Mouse (Mus musculus) midbrain, embryonic 16.5 days (tissue): ENCODE results near the gene Hbp1. TPM values are rescaled to one million over a fixed set of nuclear protein-coding genes. Genes with fewer than 3 reads are reported as not detected.

Experiments
- ATAC-seq: fragments of 200-750 bp; cut with Nextera tagmentation; 2 replicates; pipeline ENCODE4 v1.8.0; 2017; ENCODE audit warnings: moderate TSS enrichment
- H3K27ac ChIP-seq: fragments of 300-500 bp; sonication (generic); 2 replicates; pipeline ENCODE4 v1.5.1; 2014; ENCODE audit warnings: mild to moderate bottlenecking, low read length, mixed read lengths
- H3K27me3 ChIP-seq: fragments of 300-500 bp; sonication (generic); 2 replicates; pipeline ENCODE4 v1.6.1; 2014; ENCODE audit warnings: low read depth, low read length, mixed read lengths; ENCODE audit not compliant: control insufficient read depth, insufficient read depth
- H3K36me3 ChIP-seq: fragments of 300-500 bp; sonication (generic); 2 replicates; pipeline ENCODE4 v1.6.1; 2014; ENCODE audit warnings: mild to moderate bottlenecking, low read length, moderate library complexity, mixed read lengths; ENCODE audit not compliant: control insufficient read depth, insufficient read depth
- H3K4me1 ChIP-seq: fragments of 300-500 bp; sonication (generic); 2 replicates; pipeline ENCODE4 v1.6.1; 2014; ENCODE audit warnings: mild to moderate bottlenecking, low read length, mixed read lengths; ENCODE audit not compliant: control insufficient read depth, insufficient read depth
- H3K4me2 ChIP-seq: fragments of 300-500 bp; sonication (generic); 2 replicates; pipeline ENCODE4 v1.6.1; 2014; ENCODE audit warnings: mild to moderate bottlenecking, low read length, mixed read lengths
- H3K4me3 ChIP-seq: fragments of 300-500 bp; sonication (generic); 2 replicates; pipeline ENCODE4 v1.5.1; 2014; ENCODE audit warnings: low read depth, mild to moderate bottlenecking, low read length, moderate library complexity, mixed read lengths
- H3K9ac ChIP-seq: fragments of 300-500 bp; sonication (generic); 2 replicates; pipeline ENCODE4 v1.6.1; 2014; ENCODE audit warnings: low read depth, low read length, mixed read lengths
- H3K9me3 ChIP-seq: fragments of 300-500 bp; sonication (generic); replicated peaks from 2 replicates; pipeline ENCODE4 v1.6.1; 2014; ENCODE audit warnings: mild to moderate bottlenecking, low read length, mixed read lengths; ENCODE audit not compliant: control insufficient read depth, poor library complexity, severe bottlenecking
- WGBS: fragments of 180-500 bp; shearing (Covaris S2); extraction: QIAGEN DNeasy Blood & Tissue Kit; methylation state at CpG from one replicate; pipeline ENCODE4 v1.1.7; 2014; 5-methylcytosine and 5-hydroxymethylcytosine counted together
- polyA plus RNA-seq: library from polyadenylated mRNA; unstranded; fragments of >200 nt; fragmentation: Nextera tagmentation; extraction: Ambion mirVana; gene quantifications from 2 replicates; pipeline ENCODE4 v1.2.1, GENCODE M21; 2015

Hbp1 gene
- polyA plus RNA-seq, 1 experiment from 2014 or later = 39.8 TPM

DNA sequence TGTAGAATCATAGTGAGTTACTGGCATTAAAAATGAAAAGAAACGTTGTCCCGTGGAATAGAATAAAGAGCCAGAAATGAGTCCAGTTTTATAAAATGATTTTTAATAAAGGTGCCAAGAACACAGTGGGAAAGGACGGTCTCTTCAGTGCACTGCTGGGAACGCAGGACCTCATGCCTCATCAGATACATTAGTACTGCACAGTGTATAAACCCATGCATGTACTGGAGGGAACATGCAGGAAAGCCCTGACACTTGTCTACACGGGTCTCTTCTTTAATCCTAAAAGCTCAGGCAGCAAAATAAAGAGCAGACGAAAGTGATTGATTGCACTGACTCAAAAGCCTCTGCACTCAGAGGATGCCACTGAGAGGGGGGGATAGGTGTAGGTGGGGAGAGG lies 59.6 kb downstream of the Hbp1 start:
- H3K9ac ChIP-seq = no peak overlapping the region
- H3K27me3 ChIP-seq = no peaks in the 10 kb centered on the region
- no peaks in the 10 kb centered on the region for H3K9me3 ChIP-seq
- H3K36me3 ChIP-seq = 0 out of 2 replicates have a peak, but pooled peaks cover 3% of the 10 kb centered on the region
- H3K4me2 ChIP-seq = no peak overlapping the region
- 0 out of 2 replicates have a peak, but pooled peaks have one; percentile 55 for ATAC-seq
- peaks cover 14% of the 10 kb centered on the region for H3K4me1 ChIP-seq
- no peak overlapping the region for H3K27ac ChIP-seq
- no peak overlapping the region for H3K4me3 ChIP-seq
- 52% methylated on average over 6 of the region's 6 CpGs for WGBS

DNA sequence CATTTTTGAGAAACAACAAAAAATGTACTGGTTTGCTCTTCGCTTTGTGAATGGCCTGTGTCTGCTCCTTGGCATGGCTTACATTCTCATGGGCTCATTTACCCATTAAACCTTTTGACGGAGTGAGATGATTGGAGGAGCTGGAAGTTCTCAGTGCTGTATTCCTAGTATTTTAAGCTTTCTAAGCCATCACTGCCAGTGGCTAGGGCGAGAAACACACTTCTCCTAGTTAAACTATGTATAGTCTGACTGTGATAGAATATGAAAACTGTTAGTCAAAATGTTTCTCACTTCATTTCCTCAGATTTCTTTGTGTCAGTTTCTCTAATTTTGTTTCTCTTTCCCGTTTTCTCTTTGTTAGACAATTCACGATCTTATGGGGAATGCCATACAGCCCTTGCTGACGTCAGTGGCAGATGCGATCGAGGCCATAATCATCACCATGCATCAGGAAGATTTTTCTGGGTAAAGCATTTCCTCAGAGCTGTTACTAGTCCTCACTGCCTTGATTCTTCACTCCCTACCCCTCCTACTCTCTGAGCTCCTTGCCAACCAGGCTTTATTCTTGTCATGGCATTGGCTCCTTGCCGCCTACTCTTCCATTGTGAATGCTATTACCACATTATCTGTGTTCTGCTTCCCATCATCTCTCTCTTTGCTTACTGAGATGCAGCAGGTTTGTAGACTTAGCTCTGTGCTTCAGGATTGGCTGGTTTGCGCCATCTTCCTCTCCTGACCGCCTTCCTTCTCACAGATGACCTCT lies 64.3 kb downstream of the Hbp1 start:
- Histone ChIP-seq H3K36me3 (0 out of 2 replicates have a peak, but pooled peaks cover 3% of the 10 kb centered on the region), H3K4me1 (peaks cover 5% of the 10 kb centered on the region; the same call in 1 of the 2 replicates), H3K9ac (no peak overlapping the region), H3K27me3 (no peaks in the 10 kb centered on the region), H3K4me3 (no peak overlapping the region), H3K4me2 (no peak overlapping the region), H3K9me3 (no peaks in the 10 kb centered on the region), H3K27ac (no peak overlapping the region)
- no peak for ATAC-seq
- 96% methylated on average over 11 of the region's 11 CpGs for WGBS

DNA sequence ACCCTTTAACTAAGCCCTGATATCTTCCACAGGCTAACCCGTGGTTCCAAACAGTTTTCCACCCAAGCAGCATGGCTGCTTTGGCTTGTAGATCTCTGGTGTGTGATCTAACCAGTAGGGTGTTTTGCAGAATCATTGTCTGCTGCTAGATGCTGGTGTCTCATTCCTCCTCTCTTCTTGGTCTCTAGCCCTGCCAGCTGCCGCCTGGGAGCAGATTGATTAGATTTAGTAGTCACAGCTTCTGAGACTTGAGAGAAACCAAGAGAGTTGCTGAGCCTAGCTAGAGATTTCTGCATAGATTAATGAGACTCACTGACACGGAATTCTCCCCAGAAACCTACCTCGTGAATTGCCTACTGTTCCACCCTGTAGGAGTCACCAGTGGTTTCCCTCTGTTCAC lies 65.3 kb downstream of the Hbp1 start:
- Histone ChIP-seq H3K4me2 (no peak overlapping the region), H3K27ac (no peak overlapping the region), H3K4me1 (peaks cover 2% of the 10 kb centered on the region; the same call in 1 of the 2 replicates), H3K36me3 (0 out of 2 replicates have a peak, but pooled peaks cover 3% of the 10 kb centered on the region), H3K9ac (no peak overlapping the region), H3K4me3 (no peak overlapping the region), H3K9me3 (no peaks in the 10 kb centered on the region), H3K27me3 (no peaks in the 10 kb centered on the region)
- WGBS = 83% methylated on average over 4 of the region's 4 CpGs
- no peak for ATAC-seq

DNA sequence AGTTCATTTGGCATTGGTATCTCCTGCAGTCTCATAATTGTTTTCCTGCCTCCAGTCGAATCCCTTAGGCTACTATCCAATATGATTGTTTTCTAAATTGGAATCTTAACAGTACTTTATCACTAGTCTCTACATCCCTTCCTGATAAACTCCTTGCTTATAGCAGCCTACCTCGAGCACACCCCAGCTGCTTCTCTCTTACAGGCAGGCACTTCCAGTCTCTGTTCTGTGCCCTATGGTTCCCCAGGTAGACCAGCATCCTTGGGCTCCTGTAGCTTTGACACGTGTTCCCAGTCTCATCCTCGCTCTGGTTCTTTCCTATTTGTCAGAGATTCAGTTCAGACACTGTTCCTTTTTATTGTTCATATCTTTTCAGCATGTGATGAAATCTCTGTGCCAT lies 66.0 kb downstream of the Hbp1 start:
- no peak overlapping the region for H3K4me3 ChIP-seq
- H3K4me2 ChIP-seq = no peak overlapping the region
- H3K9ac ChIP-seq = no peak overlapping the region
- WGBS = 87% methylated on average over 4 of the region's 4 CpGs
- H3K36me3 ChIP-seq = 0 out of 2 replicates have a peak, but pooled peaks cover 3% of the 10 kb centered on the region
- ATAC-seq = no peak
- no peaks in the 10 kb centered on the region for H3K27me3 ChIP-seq
- no peak overlapping the region for H3K27ac ChIP-seq
- no peaks in the 10 kb centered on the region for H3K4me1 ChIP-seq
- H3K9me3 ChIP-seq = no peaks in the 10 kb centered on the region

DNA sequence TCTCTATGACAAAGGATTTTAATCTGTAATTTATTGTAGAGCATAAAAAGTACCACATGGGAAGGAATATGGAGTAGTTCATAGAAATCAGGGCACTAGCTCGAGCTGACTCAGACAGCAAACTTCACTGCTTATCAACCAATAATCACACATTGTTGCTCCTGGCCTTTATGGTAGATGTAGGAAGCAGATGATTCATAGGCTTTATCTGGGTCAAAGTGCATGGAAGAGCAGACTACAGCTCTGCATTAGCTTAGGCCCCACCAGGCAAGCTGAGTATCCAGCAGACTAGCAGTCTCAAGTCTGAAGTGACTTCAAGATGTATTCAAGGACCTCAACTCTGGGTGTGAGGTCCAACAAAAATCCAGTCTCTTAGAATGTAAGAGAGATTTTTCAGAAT lies 67.6 kb downstream of the Hbp1 start:
- WGBS = 72% methylated on average over 1 of the region's 1 CpGs

DNA sequence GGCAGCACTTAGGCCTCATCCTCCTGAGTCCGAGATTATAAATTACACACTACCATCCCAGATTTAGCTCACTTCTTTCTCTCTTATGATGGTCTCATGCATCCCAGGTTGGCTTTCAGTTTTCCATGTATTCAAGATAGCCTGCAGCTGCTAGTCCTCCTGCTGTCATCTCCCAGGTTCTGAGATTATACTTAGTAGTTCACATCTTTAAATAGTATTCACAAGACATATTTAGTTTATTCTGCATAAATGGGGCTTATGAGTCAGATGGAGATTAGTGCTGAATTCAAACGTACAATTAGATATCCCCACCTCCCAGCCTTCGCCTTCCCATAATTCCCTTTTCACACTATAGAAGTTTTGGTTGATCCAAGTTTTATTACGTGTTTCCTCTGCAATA lies 73.6 kb downstream of the Hbp1 start:
- no peaks in the 10 kb centered on the region for H3K36me3 ChIP-seq
- H3K9ac ChIP-seq = no peak overlapping the region
- no peak overlapping the region for H3K4me2 ChIP-seq
- H3K4me3 ChIP-seq = no peak overlapping the region
- no peaks in the 10 kb centered on the region for H3K27me3 ChIP-seq
- H3K9me3 ChIP-seq = no peaks in the 10 kb centered on the region
- ATAC-seq = no peak
- no peak overlapping the region for H3K27ac ChIP-seq
- H3K4me1 ChIP-seq = no peaks in the 10 kb centered on the region
- 86% methylated on average over 4 of the region's 4 CpGs for WGBS

More for the DNA sequence above, 67.6 kb downstream of the Hbp1 start:
- no peak overlapping the region for H3K4me2 ChIP-seq
- H3K4me3 ChIP-seq = no peak overlapping the region
- H3K27ac ChIP-seq = no peak overlapping the region
- H3K4me1 ChIP-seq = no peaks in the 10 kb centered on the region
- no peaks in the 10 kb centered on the region for H3K9me3 ChIP-seq
- no peak for ATAC-seq
- H3K36me3 ChIP-seq = 0 out of 2 replicates have a peak, but pooled peaks cover 3% of the 10 kb centered on the region
- H3K9ac ChIP-seq = no peak overlapping the region
- H3K27me3 ChIP-seq = no peaks in the 10 kb centered on the region

Other genes starting within 250 kb of the Hbp1 start
- 21.2 and 21.3 TPM in 2 replicates for gene Gpr22, start 236.6 kb downstream of the Hbp1 start, polyA plus RNA-seq
- gene Prkar2b, start 110.8 kb upstream of the Hbp1 start, polyA plus RNA-seq = 146 and 149 TPM in 2 replicates